10 mouse cellular contexts compared by ENCODE assay signal in genomic region chr11:114823199-114823725, GRCm38 (mm10). TPM values are rescaled to one million over a fixed set of nuclear protein-coding genes. Genes with fewer than 3 reads are reported as not detected.
DNase-seq lines count a peak whose midpoint lies in the region; ATAC-seq and TF ChIP-seq lines count a peak whose summit lies in the region.
"Had no signal": no experiment of that assay in that cellular context is flagged by ENCODE, and none has a peak within 500 bp of the region (broad histone marks: within the 10 kb centered on the region; RNA-seq: fewer than 3 reads in every experiment).

No protein-coding gene starts in this region.

- peak overlapping the region; percentile 32 for H3K4me2 ChIP-seq in embryonic facial prominence, embryonic 13.5 days
- no peak overlapping the region for H3K4me2 ChIP-seq in hindbrain, embryonic 12.5 days (replicated peaks)
- no peak overlapping the region for H3K4me2 ChIP-seq in neural tube, embryonic 11.5 days (ENCODE audit: low read depth)

- TF ChIP-seq CTCF in layer of hippocampus, adult 2 months (conservative IDR thresholded peaks at IDR 0.05) = no peak

- H3K4me3 ChIP-seq in layer of hippocampus, adult 2 months = no peak overlapping the region
- H3K4me3 ChIP-seq in embryonic facial prominence, embryonic 13.5 days = no peak overlapping the region
- no peak overlapping the region for H3K4me3 ChIP-seq in hindbrain, embryonic 12.5 days
- H3K4me3 ChIP-seq in neural tube, embryonic 11.5 days (ENCODE audit: low read depth, low read length) = no peak overlapping the region

- WGBS in embryonic facial prominence, embryonic 13.5 days = 2% methylated on average over 11 of the region's 11 CpGs
- WGBS in hindbrain, embryonic 12.5 days = 1% methylated on average over 11 of the region's 11 CpGs
- 3% methylated on average over 11 of the region's 11 CpGs for WGBS in neural tube, embryonic 11.5 days

- no peaks in the 10 kb centered on the region for H3K27me3 ChIP-seq in embryonic facial prominence, embryonic 13.5 days
- H3K27me3 ChIP-seq in hindbrain, embryonic 12.5 days = no peaks in the 10 kb centered on the region; the same call in 1 of the 2 replicates
- H3K27me3 ChIP-seq in neural tube, embryonic 11.5 days (ENCODE audit: control insufficient read depth, insufficient read depth, low read length) = no peaks in the 10 kb centered on the region
- H3K27me3 ChIP-seq: megakaryocyte, embryonic 14.5 days had no signal

- H3K27ac ChIP-seq in layer of hippocampus, adult 2 months = peak overlapping the region; percentile 79
- H3K27ac ChIP-seq in embryonic facial prominence, embryonic 13.5 days = peak overlapping the region; percentile 78
- peak overlapping the region; percentile 73 for H3K27ac ChIP-seq in hindbrain, embryonic 12.5 days
- H3K27ac ChIP-seq in neural tube, embryonic 11.5 days (ENCODE audit: low read depth, low read length) = peak overlapping the region; percentile 60; the same call in 1 of the 2 replicates

- peaks cover 41% of the 10 kb centered on the region for H3K4me1 ChIP-seq in embryonic facial prominence, embryonic 13.5 days
- H3K4me1 ChIP-seq in hindbrain, embryonic 12.5 days = peaks cover 26% of the 10 kb centered on the region
- H3K4me1 ChIP-seq in neural tube, embryonic 11.5 days (ENCODE audit: control insufficient read depth, insufficient read depth, low read length) = peaks cover 15% of the 10 kb centered on the region

- DNase-seq in layer of hippocampus, adult 2 months (ENCODE audit: low spot score in 2 of 2) = no peak
- no peak for DNase-seq in layer of hippocampus, adult 18-20 months (ENCODE audit: low spot score in 2 of 2)
- peak; percentile 48 for DNase-seq in neural tube, embryonic 11.5 days (ENCODE audit: low spot score)
- DNase-seq in cerebellum, postnatal 14 days = no peak
- DNase-seq in layer of hippocampus, postnatal 25 days (ENCODE audit: extremely low spot score in 1 of 2, low spot score in 1 of 2) = no peak

- H3K36me3 ChIP-seq in embryonic facial prominence, embryonic 13.5 days = no peaks in the 10 kb centered on the region
- no peaks in the 10 kb centered on the region for H3K36me3 ChIP-seq in hindbrain, embryonic 12.5 days
- H3K36me3 ChIP-seq in neural tube, embryonic 11.5 days (ENCODE audit: control insufficient read depth, insufficient read depth, low read length) = no peaks in the 10 kb centered on the region

- H3K9ac ChIP-seq in embryonic facial prominence, embryonic 13.5 days = 0 out of 2 replicates have a peak overlapping the region, but pooled peaks have one; percentile 11
- peak overlapping the region; percentile 32; the same call in 1 of the 2 replicates for H3K9ac ChIP-seq in hindbrain, embryonic 12.5 days
- no peak overlapping the region for H3K9ac ChIP-seq in neural tube, embryonic 11.5 days (ENCODE audit: low read length)

- peak; percentile 38; the same call in 1 of the 2 replicates for ATAC-seq in embryonic facial prominence, embryonic 13.5 days (ENCODE audit: insufficient number of reproducible peaks, insufficient read depth, low FRiP score, low TSS enrichment, low read depth)
- 0 out of 2 replicates have a peak, but pooled peaks have one; percentile 46 for ATAC-seq in hindbrain, embryonic 12.5 days (ENCODE audit: low FRiP score)
- ATAC-seq in neural tube, embryonic 11.5 days (ENCODE audit: insufficient read depth, low FRiP score, low TSS enrichment) = no peak
- no peak for ATAC-seq in granulocyte monocyte progenitor cell, adult 5-6 weeks (replicated peaks; ENCODE audit: poor library complexity, severe bottlenecking)

- no peaks in the 10 kb centered on the region for H3K9me3 ChIP-seq in embryonic facial prominence, embryonic 13.5 days
- no peaks in the 10 kb centered on the region for H3K9me3 ChIP-seq in hindbrain, embryonic 12.5 days (replicated peaks)
- H3K9me3 ChIP-seq in neural tube, embryonic 11.5 days (ENCODE audit: control insufficient read depth, low read length) = no peaks in the 10 kb centered on the region
- H3K9me3 ChIP-seq: megakaryocyte, embryonic 14.5 days had no signal

RNA-seq across cellular contexts. Expression of gene Gpr142, which starts 24.5 kb away (rescaled TPM):
- not detected for total RNA-seq in layer of hippocampus, adult 2 months (2021)
- not detected for total RNA-seq in layer of hippocampus, adult 18-20 months (2021)
- not detected in 2 replicates for polyA plus RNA-seq in embryonic facial prominence, embryonic 13.5 days (2015; fragmentation: Nextera tagmentation; extraction: Ambion mirVana)
- polyA plus RNA-seq in hindbrain, embryonic 12.5 days (2016; fragmentation: Nextera tagmentation; extraction: Ambion mirVana) = not detected in 2 replicates
- polyA plus RNA-seq in neural tube, embryonic 11.5 days (2014; fragmentation: Nextera tagmentation; extraction: Ambion mirVana) = not detected in 2 replicates
- total RNA-seq in granulocyte monocyte progenitor cell, adult 5-6 weeks (2014; fragmentation: Nextera tagmentation) = not detected in 2 replicates
- total RNA-seq in granulocyte monocyte progenitor cell, adult 5-6 weeks (2017) = not detected in 2 replicates
- total RNA-seq in layer of hippocampus, postnatal 25 days (2021) = not detected
- total RNA-seq: common myeloid progenitor, adult 5-6 weeks had no signal

RNA-seq across cellular contexts. Expression of gene Btbd17, which starts 27.5 kb away (rescaled TPM):
- total RNA-seq in layer of hippocampus, adult 2 months (2021) = 10 to 100 TPM; 21.7 to 22.9 TPM
- 10 to 100 TPM; 18.7 to 23.2 TPM for total RNA-seq in layer of hippocampus, adult 18-20 months (2021)
- 1.1 and 1.6 TPM in 2 replicates for polyA plus RNA-seq in embryonic facial prominence, embryonic 13.5 days (2015; fragmentation: Nextera tagmentation; extraction: Ambion mirVana)
- 32.2 and 37.3 TPM in 2 replicates for polyA plus RNA-seq in hindbrain, embryonic 12.5 days (2016; fragmentation: Nextera tagmentation; extraction: Ambion mirVana)
- polyA plus RNA-seq in neural tube, embryonic 11.5 days (2014; fragmentation: Nextera tagmentation; extraction: Ambion mirVana) = 43.1 and 51.5 TPM in 2 replicates
- 0.54 TPM in 1 of 2 replicates, not detected in the other for total RNA-seq in granulocyte monocyte progenitor cell, adult 5-6 weeks (2014; fragmentation: Nextera tagmentation)
- total RNA-seq in granulocyte monocyte progenitor cell, adult 5-6 weeks (2017) = not detected in 2 replicates
- 10 to 100 TPM; 27.8 to 30.9 TPM for total RNA-seq in layer of hippocampus, postnatal 25 days (2021)
- total RNA-seq: common myeloid progenitor, adult 5-6 weeks had no signal

RNA-seq across cellular contexts. Expression of gene Gprc5c, which starts 27.7 kb away (rescaled TPM):
- total RNA-seq in layer of hippocampus, adult 2 months (2021) = 1 to 10 TPM; 4.7 to 5.4 TPM
- total RNA-seq in layer of hippocampus, adult 18-20 months (2021) = 1 to 10 TPM; 3.3 to 3.7 TPM
- polyA plus RNA-seq in embryonic facial prominence, embryonic 13.5 days (2015; fragmentation: Nextera tagmentation; extraction: Ambion mirVana) = 44.4 and 44.8 TPM in 2 replicates
- 29.7 and 30.0 TPM in 2 replicates for polyA plus RNA-seq in hindbrain, embryonic 12.5 days (2016; fragmentation: Nextera tagmentation; extraction: Ambion mirVana)
- polyA plus RNA-seq in neural tube, embryonic 11.5 days (2014; fragmentation: Nextera tagmentation; extraction: Ambion mirVana) = 24.4 and 26.0 TPM in 2 replicates
- total RNA-seq in granulocyte monocyte progenitor cell, adult 5-6 weeks (2014; fragmentation: Nextera tagmentation) = not detected in 2 replicates
- not detected in 2 replicates for total RNA-seq in granulocyte monocyte progenitor cell, adult 5-6 weeks (2017)
- 1 to 10 TPM; 2.8 to 4.5 TPM for total RNA-seq in layer of hippocampus, postnatal 25 days (2021)
- total RNA-seq: common myeloid progenitor, adult 5-6 weeks had no signal

RNA-seq across cellular contexts. Expression of gene Kif19a, which starts 58.1 kb away (rescaled TPM):
- 1 to 10 TPM; 2.9 to 5.4 TPM for total RNA-seq in layer of hippocampus, adult 2 months (2021)
- 1 to 10 TPM; 3.0 to 3.1 TPM for total RNA-seq in layer of hippocampus, adult 18-20 months (2021)
- 0.69 and 2.2 TPM in 2 replicates for polyA plus RNA-seq in embryonic facial prominence, embryonic 13.5 days (2015; fragmentation: Nextera tagmentation; extraction: Ambion mirVana)
- polyA plus RNA-seq in hindbrain, embryonic 12.5 days (2016; fragmentation: Nextera tagmentation; extraction: Ambion mirVana) = 2.2 and 3.0 TPM in 2 replicates
- polyA plus RNA-seq in neural tube, embryonic 11.5 days (2014; fragmentation: Nextera tagmentation; extraction: Ambion mirVana) = 0.65 and 1.3 TPM in 2 replicates
- total RNA-seq in granulocyte monocyte progenitor cell, adult 5-6 weeks (2014; fragmentation: Nextera tagmentation) = 1.3 TPM in 1 of 2 replicates, not detected in the other
- total RNA-seq in granulocyte monocyte progenitor cell, adult 5-6 weeks (2017) = not detected in 2 replicates
- 10 to 100 TPM in 1 of 2 experiments, 1 to 10 TPM in 1; 6.6 to 11.5 TPM for total RNA-seq in layer of hippocampus, postnatal 25 days (2021)
- total RNA-seq: common myeloid progenitor, adult 5-6 weeks had no signal

Comparison
In these comparisons a context has a peak if more than half of its experiments do, and no peak if none do; other contexts are left out.
1. ATAC-seq: peak in embryonic facial prominence, embryonic 13.5 days (single experiment) and hindbrain, embryonic 12.5 days (single experiment); none in neural tube, embryonic 11.5 days (single experiment) and granulocyte monocyte progenitor cell, adult 5-6 weeks (single experiment).
2. RNA of gene Btbd17, which starts 27.5 kb away (total RNA-seq): 27.8 to 30.9 TPM in layer of hippocampus, postnatal 25 days, 18.7 to 23.2 TPM in layer of hippocampus, adult 18-20 months and 21.7 to 22.9 TPM in layer of hippocampus, adult 2 months; 0.54 TPM in granulocyte monocyte progenitor cell, adult 5-6 weeks; every median in the first group is over 10 times any median in the second.
3. Peak in every context shown above with its lines, with median percentiles within 50 percentile points of each other: H3K27ac ChIP-seq.